Mouse (Mus musculus) erythroid progenitor cell, adult 5-6 weeks (primary cell): ENCODE results near the gene Grik5. TPM values are rescaled to one million over a fixed set of nuclear protein-coding genes. Genes with fewer than 3 reads are reported as not detected.

Source experiments
- ATAC-seq: replicated peaks from 2 replicates; pipeline ENCODE4 v1.8.0; 2016; ENCODE audit warnings: moderate number of reproducible peaks, mild to moderate bottlenecking, moderate TSS enrichment, inconsistent platforms; ENCODE audit not compliant: poor library complexity, low FRiP score, severe bottlenecking
- total RNA-seq, 2 experiments: library from RNA; stranded (forward) in 1 of 2; stranded (reverse) in 1 of 2; fragments of 150-400 nt in 1 of 2; fragments of 186-747, 209-891 nt in 1 of 2; gene quantifications; 2 replicates each; pipeline versions ENCODE4 v1.2.3 to v1.2.4; 2015 to 2017; ENCODE audit warnings: low replicate concordance in 2 of 2

The Grik5 gene
- 5.4 and 12.3 TPM in 2 replicates for total RNA-seq (2015; ENCODE audit: low replicate concordance)
- 2.2 and 3.7 TPM in 2 replicates for total RNA-seq (2017; ENCODE audit: low replicate concordance)

- ATAC-seq = no peak
Observed at GRCm38 (mm10) chr7:25071979-25072715, at the start of gene Grik5, which contains the start of gene Zfp574. Gene Grik5 (minus strand): TSS chr7:25072346. Gene Zfp574 (plus strand): TSS chr7:25072567.

- no peak for ATAC-seq
Observed at GRCm38 (mm10) chr7:25121240-25121786, 49.2 kb upstream of the Grik5 start.

GRCm38 (mm10) chr7:25120061-25120834 is 48.1 kb upstream of the Grik5 start:
- no peak for ATAC-seq

- ATAC-seq = no peak; the same call in 1 of the 2 replicates
Observed at GRCm38 (mm10) chr7:25112956-25113603, 40.9 kb upstream of the Grik5 start.

DNA sequence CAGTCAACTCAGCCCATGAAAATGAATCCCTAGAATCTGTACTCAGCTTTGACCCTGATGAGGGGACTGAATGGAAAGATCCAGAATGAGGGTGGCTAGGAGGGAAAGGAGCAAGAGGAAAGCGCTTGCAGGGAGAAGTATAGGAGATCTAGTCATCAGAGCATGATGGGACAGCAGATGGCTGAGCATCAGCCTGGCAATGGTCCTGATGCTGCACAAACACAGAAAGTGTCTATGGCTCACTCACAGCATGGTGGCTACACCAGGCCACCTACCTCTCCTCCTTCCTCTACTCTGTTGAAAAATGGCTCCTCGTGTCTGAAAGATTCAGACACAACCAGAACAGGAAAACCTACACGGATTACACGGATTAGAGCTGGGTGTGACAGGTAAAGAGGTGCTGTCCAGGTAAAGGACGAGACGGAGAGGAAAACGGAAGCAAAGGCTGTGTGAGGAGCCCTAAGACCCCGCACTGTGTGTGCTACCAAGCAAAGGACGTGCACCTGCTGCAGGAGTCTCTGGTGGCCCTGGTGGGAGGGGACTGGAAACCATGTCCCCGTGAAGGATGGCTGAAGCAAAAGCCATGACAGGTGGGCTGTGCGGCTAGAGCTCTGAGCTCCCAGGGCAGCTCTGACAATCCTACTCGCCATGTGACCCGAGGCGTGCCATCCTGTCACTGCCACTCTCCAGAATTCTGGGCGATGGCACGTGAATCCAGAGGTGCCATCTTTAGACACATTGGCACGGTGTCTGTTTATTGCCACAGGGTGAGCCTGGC is 40.2 kb upstream of the Grik5 start:
- no peak for ATAC-seq

GRCm38 (mm10) chr7:25110336-25110735 is 38.2 kb upstream of the Grik5 start:
- no peak for ATAC-seq

DNA sequence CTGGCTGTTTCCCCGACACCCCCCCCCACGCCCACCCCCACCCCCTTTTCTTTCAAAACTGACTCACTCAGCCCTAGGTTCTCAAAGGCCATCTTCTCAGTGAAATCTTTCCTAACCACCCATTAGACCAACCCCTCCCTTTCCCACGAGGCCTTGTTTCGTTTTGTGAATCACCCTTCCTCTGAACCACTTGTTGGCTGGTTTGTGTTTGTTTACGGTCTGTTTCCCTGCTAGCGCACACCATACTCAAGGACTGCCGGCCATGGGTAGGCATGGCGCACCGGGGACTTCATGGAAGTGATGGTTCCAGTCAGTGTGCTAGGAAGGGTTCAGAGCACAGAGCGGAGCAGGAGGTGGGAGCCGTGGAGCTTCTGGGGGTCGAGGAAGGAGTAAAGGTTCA is 37.2 kb upstream of the Grik5 start:
- no peak for ATAC-seq

- no peak for ATAC-seq
Observed at GRCm38 (mm10) chr7:25106790-25107502, 34.8 kb upstream of the Grik5 start.

GRCm38 (mm10) chr7:25105411-25106160 is 33.4 kb upstream of the Grik5 start:
- peak; percentile 60; the same call in 1 of the 2 replicates for ATAC-seq

- ATAC-seq = no peak
Observed at GRCm38 (mm10) chr7:25099581-25099980, 27.4 kb upstream of the Grik5 start.

DNA sequence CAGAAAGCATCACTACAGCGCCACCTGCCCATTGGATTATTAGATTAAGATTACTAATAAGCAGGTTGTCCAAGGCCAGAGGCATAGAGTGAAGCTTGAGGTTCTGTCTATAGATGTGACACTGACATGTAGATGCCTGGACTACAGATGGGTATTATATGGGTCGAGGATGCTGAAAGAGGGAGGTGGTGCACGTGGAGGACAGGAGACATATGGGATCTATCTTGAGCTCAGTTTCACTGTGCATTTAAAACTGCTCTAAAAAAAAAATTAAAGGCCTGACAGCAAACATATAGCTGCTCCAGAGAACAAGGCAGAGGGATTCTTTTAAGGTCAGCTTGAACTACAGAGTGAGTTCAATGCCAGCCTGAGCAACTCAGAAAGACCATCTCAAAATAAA is 26.0 kb upstream of the Grik5 start:
- no peak for ATAC-seq

DNA sequence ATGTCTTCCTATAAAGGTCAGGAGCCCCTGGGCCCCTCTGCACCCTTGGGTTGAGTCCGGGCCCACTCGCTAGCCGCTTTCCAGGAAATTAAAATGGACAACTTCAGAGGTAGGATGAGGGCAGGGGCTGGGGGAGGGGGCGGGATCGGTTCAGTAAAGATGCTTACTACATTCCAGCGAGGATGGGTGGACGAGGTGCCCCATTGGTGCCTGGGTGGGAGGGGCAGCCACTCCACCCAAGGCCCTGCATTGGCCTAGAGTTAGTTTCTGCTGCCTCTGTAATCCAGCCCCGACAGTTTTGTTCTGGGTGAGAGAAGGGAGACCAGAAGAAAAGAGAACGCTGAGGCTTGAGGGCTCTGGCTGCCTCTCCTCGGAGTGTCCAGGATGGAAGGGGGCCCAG is 17.7 kb upstream of the Grik5 start:
- ATAC-seq = no peak

GRCm38 (mm10) chr7:25088968-25089367 is 16.8 kb upstream of the Grik5 start:
- no peak for ATAC-seq

DNA sequence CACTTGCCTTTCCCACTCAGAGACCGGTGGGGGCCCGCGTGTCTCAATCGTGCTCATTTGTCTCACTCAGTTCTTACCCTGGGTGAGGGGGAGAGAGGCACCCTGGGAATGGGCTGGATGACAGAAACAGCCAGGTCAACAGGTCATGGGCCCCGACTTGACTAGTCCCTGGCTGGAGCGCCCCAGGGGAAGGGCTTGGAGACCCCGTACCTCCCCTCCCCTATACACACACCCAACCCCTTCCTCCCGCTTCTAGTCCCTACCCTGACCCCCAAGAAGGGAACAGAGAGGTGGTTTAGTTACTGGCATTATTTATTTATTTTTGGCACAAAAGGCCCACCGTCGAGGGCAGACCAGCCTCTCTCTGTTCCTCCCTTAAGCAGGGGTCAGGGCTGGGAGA is 16.4 kb upstream of the Grik5 start:
- no peak for ATAC-seq

DNA sequence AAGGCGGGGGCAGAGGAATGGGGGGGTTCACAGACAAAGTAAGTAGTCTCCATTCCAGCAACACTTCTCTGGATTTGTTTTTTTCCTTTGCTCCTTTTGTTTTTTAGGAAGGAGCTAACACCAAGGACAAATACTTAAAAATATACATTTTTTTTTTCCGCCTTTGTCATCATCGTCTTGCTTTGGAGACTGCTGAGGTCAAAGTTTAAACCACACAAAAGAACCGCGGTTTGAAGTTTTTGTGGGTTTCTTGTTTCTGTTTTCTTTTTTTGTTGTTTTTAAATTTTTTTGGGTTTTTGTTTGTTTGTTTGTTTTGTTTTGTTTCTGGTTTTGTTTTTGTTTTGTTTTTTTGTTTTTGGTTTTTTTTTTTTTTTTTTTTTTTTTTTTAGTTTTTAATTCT is 15.8 kb upstream of the Grik5 start:
- no peak for ATAC-seq

DNA sequence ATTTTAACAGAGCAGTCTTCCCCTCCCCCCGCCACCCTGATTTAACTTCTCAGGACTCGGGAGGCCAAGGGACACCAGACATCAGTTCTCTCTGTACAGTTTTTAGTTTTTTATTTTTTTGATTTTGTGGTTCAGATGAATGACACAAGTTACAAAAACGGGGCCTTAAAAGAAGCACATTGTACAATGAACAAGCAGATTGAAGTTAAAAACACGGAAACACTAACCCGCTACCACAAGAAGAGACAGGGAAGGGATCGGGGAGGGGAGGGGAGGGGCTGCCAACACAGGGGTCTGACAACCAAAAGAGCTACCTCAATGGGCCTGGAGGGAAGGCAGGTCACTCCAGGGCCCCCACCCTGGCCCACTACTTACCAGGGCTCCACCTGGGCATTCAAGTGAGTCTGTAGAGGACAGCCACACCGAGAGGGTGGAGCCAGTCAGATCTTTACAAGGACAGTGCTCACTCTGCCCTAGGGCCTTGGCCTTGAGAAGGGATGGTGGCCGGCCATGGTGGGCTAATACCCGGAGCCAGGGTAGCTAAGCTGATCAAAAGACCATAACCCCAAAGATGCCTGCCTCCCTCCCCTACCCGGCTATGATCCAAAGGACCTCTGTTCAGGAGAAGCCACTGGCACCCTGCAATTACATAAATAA is 15.2 kb upstream of the Grik5 start:
- ATAC-seq = no peak

- no peak for ATAC-seq
Observed at GRCm38 (mm10) chr7:25086656-25087055, 14.5 kb upstream of the Grik5 start.

DNA sequence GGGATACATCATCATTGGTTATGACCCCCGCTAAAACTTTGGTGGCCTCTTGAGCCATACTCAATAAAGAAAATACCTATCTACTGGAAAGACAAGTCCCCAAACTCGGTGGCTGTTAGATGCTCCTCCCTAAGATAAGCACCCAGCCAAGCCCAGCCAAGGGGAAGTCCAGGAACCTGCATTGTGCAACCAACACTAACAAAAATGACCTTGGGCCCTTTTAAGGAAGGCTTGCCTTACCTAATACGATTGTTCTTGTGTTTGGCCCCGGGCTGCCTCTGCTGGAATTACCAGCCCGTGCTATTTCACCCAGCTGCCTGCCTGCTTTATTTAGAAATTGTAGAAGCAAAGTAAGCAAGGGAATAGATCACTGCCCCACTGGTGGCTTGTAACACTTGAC is 12.5 kb upstream of the Grik5 start:
- no peak for ATAC-seq
